Mouse (Mus musculus) lung, adult 2 months (tissue): ENCODE measurements around the gene Ccdc62.

Experiments used
- CTCF ChIP-seq: fragments of 200-500 bp; IDR thresholded peaks from 2 replicates; pipeline ENCODE4 v1.5.1; 2011; ENCODE audit warnings: mild to moderate bottlenecking, low read length, control low read depth; ENCODE audit not compliant: insufficient read depth
- POLR2A ChIP-seq: fragments of 200-500 bp; IDR thresholded peaks from 2 replicates; pipeline ENCODE4 v1.6.1; 2011; ENCODE audit warnings: low read depth, mild to moderate bottlenecking, control low read depth, low read length, borderline replicate concordance; ENCODE audit errors: extremely low read depth

DNA sequence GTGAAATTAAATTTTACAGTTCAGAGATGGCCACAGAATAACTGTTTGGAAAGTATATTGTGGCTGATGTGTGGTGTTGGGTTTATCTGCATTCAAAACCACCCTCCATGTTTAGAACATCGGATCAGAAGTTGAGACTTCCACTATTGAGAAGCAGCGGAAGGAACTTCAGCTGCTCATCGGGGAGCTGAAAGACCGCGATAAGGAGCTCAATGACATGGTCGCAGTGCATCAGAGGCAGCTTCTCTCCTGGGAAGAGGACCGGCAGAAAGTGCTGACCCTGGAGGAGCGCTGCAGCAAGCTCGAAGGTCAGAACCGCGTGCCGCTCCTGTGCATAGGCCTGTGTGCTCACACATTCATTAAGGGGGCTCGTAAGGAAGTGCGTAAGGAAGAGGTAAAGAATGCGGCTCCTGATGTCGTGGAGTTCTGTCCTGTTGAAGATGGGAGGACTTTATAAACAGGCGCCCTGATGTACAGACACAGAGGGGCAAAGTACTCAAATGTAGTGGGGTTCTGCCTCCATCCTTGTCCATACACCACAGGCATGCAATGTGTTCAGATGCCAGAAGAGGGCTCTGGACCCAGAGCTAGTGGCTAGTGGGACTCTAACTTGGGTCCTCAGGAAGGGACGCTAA lies 3.6 kb downstream of the Ccdc62 start:
- peak; percentile 35; the same call in 1 of the 2 replicates for TF ChIP-seq CTCF
- TF ChIP-seq POLR2A, result no peak
